Mouse (Mus musculus): ENCODE measurements around the gene Kit.

Gene Kit

GRCm38 (mm10) chr5:75647046-75647445 is 72.3 kb downstream of the Kit start:
- DNase-seq, result no peak

- DNase-seq, result no peak
Observed at GRCm38 (mm10) chr5:75650566-75650965, 75.8 kb downstream of the Kit start.

GRCm38 (mm10) chr5:75653431-75653830 is 78.7 kb downstream of the Kit start:
- DNase-seq, result no peak

- DNase-seq, result no peak
Observed at GRCm38 (mm10) chr5:75658575-75658974, 83.9 kb downstream of the Kit start.

- no peak for DNase-seq
Observed at GRCm38 (mm10) chr5:75660342-75660741, 85.6 kb downstream of the Kit start.

- DNase-seq, result no peak
Observed at GRCm38 (mm10) chr5:75662466-75662865, 87.8 kb downstream of the Kit start.

GRCm38 (mm10) chr5:75663768-75664167 is 89.1 kb downstream of the Kit start:
- no peak for DNase-seq

- no peak for DNase-seq
Observed at GRCm38 (mm10) chr5:75667083-75667482, 92.4 kb downstream of the Kit start.

- DNase-seq, result no peak
Observed at GRCm38 (mm10) chr5:75671136-75671788, 96.5 kb downstream of the Kit start.

GRCm38 (mm10) chr5:75676024-75676423 is 101.3 kb downstream of the Kit start:
- no peak for DNase-seq

GRCm38 (mm10) chr5:75679896-75680295 is 105.2 kb downstream of the Kit start:
- DNase-seq, result no peak

GRCm38 (mm10) chr5:75695162-75695809 is 120.6 kb downstream of the Kit start:
- DNase-seq, result no peak

- no peak for DNase-seq
Observed at GRCm38 (mm10) chr5:75696960-75697359, 122.2 kb downstream of the Kit start.

GRCm38 (mm10) chr5:75698556-75698955 is 123.8 kb downstream of the Kit start:
- no peak for DNase-seq

GRCm38 (mm10) chr5:75699081-75699480 is 124.4 kb downstream of the Kit start:
- no peak for DNase-seq

- no peak for DNase-seq
Observed at GRCm38 (mm10) chr5:75699516-75699915, 124.8 kb downstream of the Kit start.

GRCm38 (mm10) chr5:75701662-75702061 is 126.9 kb downstream of the Kit start:
- DNase-seq, result peak in 1 of 2 experiments; percentile 4

- DNase-seq, result no peak
Observed at GRCm38 (mm10) chr5:75702080-75702479, 127.4 kb downstream of the Kit start.

- DNase-seq, result no peak
Observed at GRCm38 (mm10) chr5:75704584-75705175, 130.0 kb downstream of the Kit start.

- DNase-seq, result no peak
Observed at GRCm38 (mm10) chr5:75705421-75705820, 130.7 kb downstream of the Kit start.
